20 mouse cellular contexts compared by ENCODE assay signal in the genomic region with DNA sequence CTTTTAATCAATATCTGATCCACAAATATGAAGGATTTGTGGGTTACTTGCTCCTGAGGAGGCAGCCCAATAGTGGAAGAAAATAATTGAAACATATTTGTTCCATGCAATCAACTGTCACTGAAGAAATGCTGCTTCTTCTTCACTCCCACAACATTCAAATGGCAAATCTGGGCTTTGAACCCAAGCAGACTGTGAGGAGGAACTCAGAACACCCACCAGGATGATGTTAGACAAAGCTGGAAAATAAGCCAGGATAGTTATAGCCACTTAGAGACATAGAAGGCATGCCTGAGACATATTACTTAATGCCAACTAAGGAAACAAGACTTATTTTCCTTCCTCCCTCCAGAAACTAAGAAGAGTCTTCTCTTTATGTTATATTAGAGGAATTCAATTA. TPM values are rescaled to one million over a fixed set of nuclear protein-coding genes. Genes with fewer than 3 reads are reported as not detected.
DNase-seq lines count a peak whose midpoint lies in the region; TF ChIP-seq lines count a peak whose summit lies in the region.
"Had no signal": no experiment of that assay in that cellular context is flagged by ENCODE, and none has a peak within 500 bp of the region (broad histone marks: within the 10 kb centered on the region; RNA-seq: fewer than 3 reads in every experiment).

No protein-coding gene starts in this region.

- peak; percentile 14 to 18 for DNase-seq in layer of hippocampus, adult 2 months (ENCODE audit: low spot score in 2 of 2)
- no peak for DNase-seq in layer of hippocampus, adult 9-10 months (ENCODE audit: low spot score)
- peak; percentile 29 for DNase-seq in layer of hippocampus, adult 9-11 months
- no peak for DNase-seq in layer of hippocampus, postnatal 25 days (ENCODE audit: extremely low spot score in 1 of 2, low spot score in 1 of 2)
- DNase-seq in right cerebral cortex, adult 18-20 months: peak; percentile 3
- DNase-seq in right cerebral cortex, postnatal 10 days (ENCODE audit: low spot score in 2 of 2): no peak
- peak; percentile 34 for DNase-seq in brain, adult 2 months (ENCODE audit: low read depth, low spot score)
- no peak for DNase-seq in frontal cortex, postnatal 10 days (ENCODE audit: low spot score in 2 of 2)
- DNase-seq: adrenal gland, adult 2 months; adrenal gland, adult 8-10 months; adrenal gland, postnatal 10 days; adrenal gland, postnatal 14 days; adrenal gland, postnatal 25 days; adrenal gland, postnatal 36 days; B cell, adult 2 months; cerebellum, adult 11 months; cerebellum, adult 11-12 months; cerebellum, adult 18-20 months had no signal

- TF ChIP-seq CTCF in layer of hippocampus, adult 2 months (conservative IDR thresholded peaks at IDR 0.05): no peak

- no peak overlapping the region for H3K4me3 ChIP-seq in layer of hippocampus, adult 2 months

- peak overlapping the region; percentile 23; the same call in 1 of the 2 replicates for H3K27ac ChIP-seq in layer of hippocampus, adult 2 months

RNA-seq across cellular contexts. Expression of gene Luzp2, which starts 47.8 kb away (rescaled TPM):
- 10 to 100 TPM; 66.1 to 68.6 TPM for total RNA-seq in layer of hippocampus, adult 2 months (2021)
- total RNA-seq in layer of hippocampus, postnatal 25 days (2021): 10 to 100 TPM; 57.5 to 65.6 TPM
- total RNA-seq: CH12.LX, MEL had no signal

Comparison
In these comparisons a context has a peak if more than half of its experiments do, and no peak if none do; other contexts are left out.
1. DNase-seq: peak in layer of hippocampus, adult 2 months (2 of 2), layer of hippocampus, adult 9-11 months (single experiment), right cerebral cortex, adult 18-20 months (single experiment) and brain, adult 2 months (single experiment); none in layer of hippocampus, adult 9-10 months (single experiment), layer of hippocampus, postnatal 25 days (0 of 2), right cerebral cortex, postnatal 10 days (0 of 2) and frontal cortex, postnatal 10 days (0 of 2).